Mouse (Mus musculus) hindbrain, embryonic 14.5 days (tissue): ENCODE measurements around the gene Selenok. TPM values are rescaled to one million over a fixed set of nuclear protein-coding genes. Genes with fewer than 3 reads are reported as not detected.

Experiments
- ATAC-seq: fragments of 200-750 bp; cut with Nextera tagmentation; 2 replicates; pipeline ENCODE4 v1.8.0; 2017; ENCODE audit warnings: moderate number of reproducible peaks, mild to moderate bottlenecking, moderate TSS enrichment, moderate library complexity; ENCODE audit not compliant: low FRiP score
- DNase-seq: peaks from one replicate; pipeline ENCODE4 v3.0.0-alpha.2; 2015; ENCODE audit warnings: low spot score
- H3K27ac ChIP-seq: fragments of 300-500 bp; sonication (generic); 2 replicates; pipeline ENCODE4 v1.5.1; 2014; ENCODE audit warnings: mild to moderate bottlenecking, moderate library complexity
- H3K27me3 ChIP-seq: fragments of 300-500 bp; sonication (generic); 2 replicates; pipeline ENCODE4 v1.6.1; 2014; ENCODE audit warnings: mild to moderate bottlenecking, low read length, mixed read lengths; ENCODE audit not compliant: control insufficient read depth, insufficient read depth
- H3K36me3 ChIP-seq: fragments of 300-500 bp; sonication (generic); replicated peaks from 2 replicates; pipeline ENCODE4 v1.6.1; 2014; ENCODE audit not compliant: control insufficient read depth, insufficient read depth
- H3K4me1 ChIP-seq: fragments of 300-500 bp; sonication (generic); replicated peaks from 2 replicates; pipeline ENCODE4 v1.6.1; 2014; ENCODE audit warnings: antibody characterized with exemption, low read length, mixed read lengths; ENCODE audit not compliant: control insufficient read depth, insufficient read depth
- H3K4me2 ChIP-seq: fragments of 300-500 bp; sonication (generic); replicated peaks from 2 replicates; pipeline ENCODE4 v1.6.1; 2014; ENCODE audit warnings: mild to moderate bottlenecking, moderate library complexity
- H3K4me3 ChIP-seq: fragments of 300-500 bp; sonication (generic); replicated peaks from 2 replicates; pipeline ENCODE4 v1.5.1; 2014; ENCODE audit warnings: mild to moderate bottlenecking, low read length
- H3K9ac ChIP-seq: fragments of 300-500 bp; sonication (generic); 2 replicates; pipeline ENCODE4 v1.6.1; 2014
- H3K9me3 ChIP-seq: fragments of 300-500 bp; sonication (generic); 2 replicates; pipeline ENCODE4 v1.6.1; 2016; ENCODE audit warnings: low read length; ENCODE audit not compliant: control insufficient read depth
- WGBS: fragments of 180-500 bp; shearing (Covaris S2); extraction: QIAGEN DNeasy Blood & Tissue Kit; methylation state at CpG from one replicate; pipeline ENCODE4 v1.1.7; 2014; 5-methylcytosine and 5-hydroxymethylcytosine counted together
- polyA plus RNA-seq: library from polyadenylated mRNA; unstranded; fragments of >200 nt; fragmentation: Nextera tagmentation; extraction: Ambion mirVana; gene quantifications from 2 replicates; pipeline ENCODE4 v1.2.1, GENCODE M21; 2014

Gene Selenok
- polyA plus RNA-seq, 1 experiment from 2014 or later = 331 TPM

DNA sequence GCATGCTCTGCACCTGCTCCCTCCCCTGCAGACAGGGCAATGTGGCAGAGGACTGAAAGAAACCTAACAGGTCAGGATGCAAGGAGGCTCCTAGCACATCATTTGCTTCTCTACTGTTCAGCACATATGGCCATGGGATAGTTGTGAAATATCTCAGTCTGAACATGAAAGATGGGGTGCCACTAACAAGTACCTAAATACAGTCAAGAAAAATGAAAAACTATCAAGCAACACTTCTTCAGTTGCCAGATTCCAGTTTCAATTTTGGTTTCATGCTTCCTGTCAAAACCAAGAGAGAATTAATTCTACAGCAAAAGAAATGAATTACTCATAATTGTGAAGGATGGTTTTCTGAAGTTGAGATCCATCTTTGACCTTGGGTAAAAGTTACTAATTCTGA, 10.7 kb upstream of the Selenok start:
- H3K9me3 ChIP-seq = no peaks in the 10 kb centered on the region
- no peak for ATAC-seq
- H3K27me3 ChIP-seq = no peaks in the 10 kb centered on the region
- H3K4me1 ChIP-seq = no peaks in the 10 kb centered on the region
- no peak overlapping the region for H3K27ac ChIP-seq
- no peaks in the 10 kb centered on the region for H3K36me3 ChIP-seq
- no peak for DNase-seq
- no peak overlapping the region for H3K4me2 ChIP-seq
- no peak overlapping the region for H3K4me3 ChIP-seq
- H3K9ac ChIP-seq = no peak overlapping the region

- DNase-seq (no peak), ATAC-seq (0 out of 2 replicates have a peak, but pooled peaks have one; percentile 0)
- Histone ChIP-seq H3K27me3 (no peaks in the 10 kb centered on the region), H3K4me2 (peak overlapping the region; percentile 53), H3K4me1 (peaks cover 19% of the 10 kb centered on the region), H3K9ac (peak overlapping the region; percentile 41), H3K27ac (peak overlapping the region; percentile 76), H3K36me3 (peaks cover 27% of the 10 kb centered on the region), H3K4me3 (peak overlapping the region; percentile 74), H3K9me3 (no peaks in the 10 kb centered on the region)
- WGBS = 69% methylated on average over 7 of the region's 7 CpGs
Measured at GRCm38 (mm10) chr14:29967611-29968010, 497 bp upstream of the Selenok start.

- H3K4me1 ChIP-seq = peaks cover 19% of the 10 kb centered on the region
- no peaks in the 10 kb centered on the region for H3K9me3 ChIP-seq
- peaks cover 56% of the 10 kb centered on the region for H3K36me3 ChIP-seq
- no peak overlapping the region for H3K9ac ChIP-seq
- ATAC-seq (no peak), DNase-seq (no peak)
- H3K4me3 ChIP-seq = no peak overlapping the region
- H3K27me3 ChIP-seq = no peaks in the 10 kb centered on the region
- WGBS = 97% methylated on average over 7 of the region's 7 CpGs
- no peak overlapping the region for H3K4me2 ChIP-seq
- no peak overlapping the region for H3K27ac ChIP-seq
Measured at GRCm38 (mm10) chr14:29971446-29971845, 3.3 kb downstream of the Selenok start.

- no peak overlapping the region for H3K4me2 ChIP-seq
- DNase-seq (no peak), ATAC-seq (no peak)
- 86% methylated on average over 5 of the region's 5 CpGs for WGBS
- peaks cover 19% of the 10 kb centered on the region for H3K4me1 ChIP-seq
- H3K36me3 ChIP-seq = peaks cover 56% of the 10 kb centered on the region
- H3K9ac ChIP-seq = no peak overlapping the region
- no peaks in the 10 kb centered on the region for H3K27me3 ChIP-seq
- H3K9me3 ChIP-seq = no peaks in the 10 kb centered on the region
- H3K4me3 ChIP-seq = no peak overlapping the region
- no peak overlapping the region for H3K27ac ChIP-seq
Measured at GRCm38 (mm10) chr14:29971993-29972392, 3.9 kb downstream of the Selenok start.

GRCm38 (mm10) chr14:29976927-29977326, 8.8 kb downstream of the Selenok start:
- H3K4me3 ChIP-seq = no peak overlapping the region
- DNase-seq = no peak
- 96% methylated on average over 6 of the region's 6 CpGs for whole genome bisulfite sequencing
- no peak for ATAC-seq
- no peak overlapping the region for H3K27ac ChIP-seq
- no peaks in the 10 kb centered on the region for H3K27me3 ChIP-seq
- no peaks in the 10 kb centered on the region for H3K9me3 ChIP-seq
- no peak overlapping the region for H3K4me2 ChIP-seq
- peaks cover 59% of the 10 kb centered on the region for H3K36me3 ChIP-seq
- no peak overlapping the region for H3K9ac ChIP-seq
- peaks cover 10% of the 10 kb centered on the region for H3K4me1 ChIP-seq

DNA sequence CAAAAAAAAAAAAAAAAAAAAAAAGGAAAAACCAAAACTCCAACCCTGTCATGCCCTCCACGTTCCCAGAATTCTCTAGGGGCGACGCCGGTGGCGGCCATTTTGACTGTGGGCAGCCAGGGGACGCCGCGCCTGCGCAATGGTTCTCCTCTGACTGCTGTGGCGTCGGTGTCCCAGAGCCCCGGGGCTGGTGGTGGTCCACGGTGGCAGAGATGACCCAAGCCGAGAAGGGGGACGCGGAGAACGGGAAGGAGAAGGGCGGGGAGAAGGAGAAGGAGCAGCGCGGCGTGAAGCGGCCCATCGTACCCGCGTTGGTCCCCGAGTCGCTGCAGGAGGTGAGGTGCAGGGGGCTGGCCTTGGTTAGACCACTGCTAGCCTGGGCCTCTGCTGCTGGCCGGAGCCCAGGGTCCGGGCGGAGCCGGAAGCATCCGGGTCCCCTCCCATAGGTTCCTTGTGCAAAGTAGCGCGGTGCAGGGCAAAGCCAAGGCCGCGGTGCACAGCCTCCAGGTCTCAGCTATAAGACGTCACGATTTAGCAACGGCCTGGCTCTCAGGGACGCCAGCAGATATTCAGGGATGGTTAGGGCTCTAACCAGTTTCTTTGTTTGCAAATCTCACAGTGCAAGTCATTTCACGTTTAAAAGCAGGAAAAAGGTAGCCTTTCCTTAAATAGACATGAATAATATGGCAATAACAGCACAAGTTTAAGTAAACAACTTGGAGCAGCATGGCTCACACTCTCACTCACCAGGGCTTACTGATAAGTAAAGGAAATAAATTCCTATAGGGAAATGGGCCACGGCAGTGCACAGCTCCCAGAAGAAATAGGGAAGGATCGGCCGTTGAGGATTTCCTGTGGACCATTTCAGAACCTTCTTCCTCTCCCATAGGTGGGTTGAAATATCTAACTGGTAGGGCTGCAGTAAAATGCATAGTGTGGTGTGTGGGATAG, 10.4 kb downstream of the Selenok start, which contains the start of gene Actr8:
TSS of gene Actr8 (plus strand) at position 84 of the 951 bp plus-strand sequence.
- peak within 1 kb of the TSS; percentile 89 for H3K27ac ChIP-seq
- H3K9ac ChIP-seq = peak within 1 kb of the TSS; percentile 83
- no peaks in the 10 kb centered on the region for H3K9me3 ChIP-seq
- DNase-seq = peak; percentile 90
- no peaks in the 10 kb centered on the region for H3K27me3 ChIP-seq
- ATAC-seq = peak; percentile 94
- H3K4me1 ChIP-seq = peaks cover 10% of the 10 kb centered on the region
- peaks cover 59% of the 10 kb centered on the region for H3K36me3 ChIP-seq
- peak within 1 kb of the TSS; percentile 71 for H3K4me2 ChIP-seq
- WGBS = 3% methylated on average over 44 of the region's 44 CpGs
- H3K4me3 ChIP-seq = peak within 1 kb of the TSS; percentile 68

DNA sequence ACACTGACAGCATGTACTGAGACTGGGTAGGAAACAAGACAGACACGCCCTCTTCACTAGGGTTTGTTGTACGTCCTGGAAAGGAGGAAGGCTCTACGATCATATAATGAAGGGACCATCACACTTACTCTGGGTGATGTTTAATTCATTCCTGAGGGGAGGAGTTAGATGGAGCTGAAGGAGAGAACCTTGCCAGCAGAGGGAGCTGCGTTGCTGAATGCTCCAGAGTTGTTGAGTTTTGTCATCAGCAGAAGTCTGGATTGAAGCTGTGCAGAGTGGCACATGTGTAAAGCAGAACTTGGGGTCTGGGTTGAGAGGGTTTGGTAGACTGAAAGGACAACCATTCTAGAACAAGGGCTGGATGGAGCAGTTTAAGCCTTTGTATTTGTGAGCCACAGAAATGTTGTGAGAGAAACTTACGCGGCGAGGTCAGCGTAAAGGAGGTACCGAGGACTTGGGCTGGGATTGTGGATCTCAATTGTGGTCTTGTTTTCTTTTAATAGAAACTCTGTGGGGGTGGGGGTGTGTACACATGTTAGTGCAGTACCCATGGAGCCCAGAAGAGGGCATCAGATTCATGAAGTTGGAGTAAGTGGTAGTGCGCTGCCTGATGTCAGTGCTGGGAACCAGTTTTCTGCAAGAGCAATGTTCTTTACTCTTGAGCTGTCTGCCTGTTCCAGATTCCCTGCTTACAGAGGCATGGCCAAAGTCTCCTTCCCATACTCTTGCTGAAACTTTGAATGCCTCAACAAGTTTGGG, 12.5 kb downstream of the Selenok start:
- no peak for DNase-seq
- Histone ChIP-seq H3K4me1 (peaks cover 10% of the 10 kb centered on the region), H3K27me3 (no peaks in the 10 kb centered on the region), H3K9ac (no peak overlapping the region), H3K4me2 (no peak overlapping the region), H3K27ac (no peak overlapping the region), H3K4me3 (no peak overlapping the region), H3K9me3 (no peaks in the 10 kb centered on the region), H3K36me3 (peaks cover 60% of the 10 kb centered on the region)
- no peak for ATAC-seq
- WGBS = 96% methylated on average over 10 of the region's 10 CpGs

DNA sequence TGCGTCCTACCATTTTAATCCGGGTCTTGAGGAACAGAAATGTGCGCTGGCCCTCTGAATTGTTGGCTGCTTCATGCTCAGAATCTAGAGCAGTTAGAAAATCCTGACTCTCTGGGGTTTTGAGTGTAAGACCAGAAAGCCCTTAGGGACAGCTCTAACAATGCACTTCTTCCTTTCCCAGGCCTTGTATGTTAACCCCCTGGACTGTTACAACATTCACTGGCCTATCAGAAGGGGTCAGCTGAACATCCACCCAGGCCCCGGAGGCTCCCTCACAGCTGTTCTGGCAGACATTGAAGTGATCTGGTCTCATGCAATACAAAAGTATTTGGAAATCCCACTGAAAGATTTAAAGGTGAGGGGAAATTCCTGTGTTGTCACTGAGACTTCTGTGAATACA, 18.0 kb downstream of the Selenok start:
- Histone ChIP-seq H3K4me1 (no peaks in the 10 kb centered on the region), H3K27ac (no peak overlapping the region), H3K4me3 (no peak overlapping the region), H3K9ac (no peak overlapping the region), H3K4me2 (no peak overlapping the region), H3K9me3 (no peaks in the 10 kb centered on the region), H3K27me3 (no peaks in the 10 kb centered on the region), H3K36me3 (peaks cover 100% of the 10 kb centered on the region)
- no peak for DNase-seq
- ATAC-seq = no peak
- 95% methylated on average over 4 of the region's 4 CpGs for WGBS

GRCm38 (mm10) chr14:29987276-29987675, 19.2 kb downstream of the Selenok start:
- Histone ChIP-seq H3K9me3 (no peaks in the 10 kb centered on the region), H3K27me3 (no peaks in the 10 kb centered on the region), H3K36me3 (peaks cover 100% of the 10 kb centered on the region), H3K27ac (no peak overlapping the region), H3K4me3 (no peak overlapping the region), H3K4me2 (no peak overlapping the region), H3K9ac (no peak overlapping the region), H3K4me1 (no peaks in the 10 kb centered on the region)
- 98% methylated on average over 6 of the region's 6 CpGs for WGBS
- DNase-seq (no peak), ATAC-seq (no peak)
